Mouse (Mus musculus) lung, adult 18-20 months (tissue): Measurements from ENCODE around the gene Specc1.
"Not testable (repeated sequence)": the region's sequence is repeated elsewhere in the genome, so short reads cannot be mapped to it uniquely, and the experiment has no call there.

Source experiments
- DNase-seq, 2 experiments: peaks; one replicate each; pipeline ENCODE4 v3.0.0; 2022; ENCODE audit warnings: mixed read lengths in 2 of 2

Specc1 gene

DNA sequence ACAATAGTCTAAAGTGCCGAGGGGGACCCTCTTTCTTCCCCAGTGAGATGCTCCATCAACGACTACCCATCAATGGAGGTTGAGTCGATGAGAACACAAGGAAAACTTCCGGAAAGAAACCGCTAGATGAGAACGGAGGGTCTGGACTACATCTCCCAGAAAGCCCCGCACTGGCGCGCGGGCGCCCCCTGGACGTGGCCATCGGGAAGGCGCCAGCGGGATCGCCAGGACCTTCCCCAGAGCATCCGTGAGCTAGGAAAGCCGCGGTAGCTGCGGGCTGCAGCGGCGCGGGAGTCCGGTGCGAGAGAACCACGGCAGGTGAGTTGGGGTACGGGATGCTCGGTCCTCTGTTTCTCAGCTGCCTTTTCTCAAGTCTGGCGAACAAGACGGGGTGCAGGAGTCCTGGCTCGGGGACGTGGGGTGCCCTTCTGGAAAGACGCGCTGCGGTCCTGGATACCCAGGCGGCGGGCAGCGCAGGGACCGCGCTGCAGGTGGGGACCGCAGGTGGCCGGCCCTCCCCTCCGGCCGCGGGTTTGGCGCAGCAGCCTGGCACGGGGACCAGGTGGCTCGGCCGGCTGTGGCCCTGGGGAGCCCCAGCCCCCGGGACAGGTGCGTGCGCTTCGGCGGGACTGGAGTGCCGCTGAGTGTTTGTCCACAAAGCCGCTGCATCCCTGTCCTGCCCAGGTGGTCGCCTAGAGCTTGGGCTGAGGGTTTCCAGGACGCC lies at the start of gene Specc1:
Gene Specc1, plus strand, starts transcription at position 192 of the 724 bp plus-strand sequence.
- DNase-seq = peak; percentile 85 to 89

DNA sequence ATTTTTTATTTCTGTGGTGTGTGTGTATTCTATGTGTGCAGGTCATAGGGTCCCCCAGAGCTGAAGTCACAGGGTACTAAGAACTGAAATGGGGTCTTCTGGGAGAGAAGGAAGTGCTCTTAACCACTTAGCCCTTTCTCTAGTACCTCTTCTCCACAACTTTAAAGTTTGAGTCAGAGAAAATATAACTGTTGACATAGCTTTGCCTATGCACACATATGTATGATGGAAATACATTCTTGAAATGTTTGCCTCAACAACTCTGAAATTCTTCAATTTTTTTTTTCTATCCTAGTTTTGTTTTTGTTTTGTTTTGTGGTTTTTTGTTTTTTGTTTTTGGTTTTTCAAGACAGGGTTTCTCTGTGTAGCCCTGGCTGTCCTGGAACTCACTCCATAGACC lies 48.2 kb upstream of the Specc1 start:
- DNase-seq = no peak

DNA sequence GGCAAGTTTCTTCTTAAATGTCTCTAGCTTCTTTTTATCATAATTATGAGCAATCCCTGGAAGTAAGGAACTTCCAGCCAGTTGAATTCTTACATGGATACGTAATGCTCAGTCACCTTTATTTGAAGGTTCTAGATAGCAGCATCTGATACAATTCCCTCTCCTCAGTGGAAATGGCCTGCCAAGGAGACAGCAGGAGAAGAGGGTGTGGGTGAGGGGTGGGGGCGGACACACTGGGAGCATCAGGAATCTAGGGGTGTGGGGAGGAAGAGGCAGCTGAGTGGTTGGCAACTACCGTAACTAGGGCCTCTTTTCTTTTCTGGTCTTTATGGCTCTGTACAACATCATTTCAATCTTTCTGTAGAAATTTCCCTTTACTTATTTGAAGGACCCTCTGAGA lies 36.9 kb upstream of the Specc1 start:
- no peak for DNase-seq

DNA sequence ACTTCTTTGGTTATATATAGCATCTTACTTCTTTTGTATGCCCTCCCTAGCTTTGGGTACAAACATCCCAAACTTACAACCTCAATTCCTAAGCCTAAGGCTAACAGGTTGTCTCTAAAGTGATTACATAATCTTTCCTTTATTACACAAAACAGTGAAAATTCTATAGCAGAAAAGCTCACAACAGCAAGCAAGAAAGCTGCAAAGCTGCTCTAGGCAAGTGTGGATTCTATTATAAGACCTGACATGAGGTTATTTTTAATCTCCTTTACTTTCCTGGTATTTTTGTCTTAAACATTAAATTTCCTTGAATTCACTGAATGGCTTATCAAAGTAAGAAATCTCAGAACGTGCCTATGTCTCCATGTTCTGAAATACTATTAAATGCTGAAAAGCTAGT lies 33.3 kb upstream of the Specc1 start:
- DNase-seq = no peak

DNA sequence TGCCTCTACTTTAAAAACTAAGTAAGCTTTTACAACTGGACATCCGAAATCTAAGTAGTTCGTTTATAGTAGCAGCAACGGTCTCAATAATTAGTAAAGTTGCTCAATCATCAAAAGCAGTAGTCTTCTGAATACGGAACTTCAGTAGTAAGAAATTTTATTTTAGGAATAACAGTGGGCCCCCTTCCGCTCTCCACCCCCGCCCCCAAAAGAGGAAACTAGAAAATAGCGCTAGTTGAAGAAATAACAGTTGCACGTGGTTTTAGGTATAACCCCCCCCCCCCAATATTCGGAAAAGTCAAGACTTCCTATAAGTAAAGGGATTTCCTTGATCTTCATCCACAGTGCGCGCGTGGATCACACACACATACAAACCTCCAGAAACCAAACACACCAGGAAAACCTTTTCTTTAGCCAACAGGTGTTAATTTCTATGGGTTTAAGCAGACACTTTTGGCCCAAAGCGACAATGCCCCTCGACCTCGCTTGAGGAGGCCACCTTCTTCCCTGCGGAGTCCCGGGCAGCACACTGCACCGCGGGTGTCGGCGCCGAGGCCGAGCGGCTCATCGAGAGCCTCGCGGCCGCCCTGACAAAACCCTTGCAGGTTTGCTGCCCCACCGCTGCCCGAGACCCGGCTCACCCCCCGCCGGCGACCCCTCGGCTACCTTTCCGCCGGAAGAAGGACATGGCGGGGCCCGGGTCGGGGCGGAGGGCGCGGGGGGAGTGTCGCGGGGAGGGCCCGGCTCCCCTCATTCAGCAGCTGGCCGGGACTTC lies 27.1 kb upstream of the Specc1 start:
- DNase-seq = no peak

DNA sequence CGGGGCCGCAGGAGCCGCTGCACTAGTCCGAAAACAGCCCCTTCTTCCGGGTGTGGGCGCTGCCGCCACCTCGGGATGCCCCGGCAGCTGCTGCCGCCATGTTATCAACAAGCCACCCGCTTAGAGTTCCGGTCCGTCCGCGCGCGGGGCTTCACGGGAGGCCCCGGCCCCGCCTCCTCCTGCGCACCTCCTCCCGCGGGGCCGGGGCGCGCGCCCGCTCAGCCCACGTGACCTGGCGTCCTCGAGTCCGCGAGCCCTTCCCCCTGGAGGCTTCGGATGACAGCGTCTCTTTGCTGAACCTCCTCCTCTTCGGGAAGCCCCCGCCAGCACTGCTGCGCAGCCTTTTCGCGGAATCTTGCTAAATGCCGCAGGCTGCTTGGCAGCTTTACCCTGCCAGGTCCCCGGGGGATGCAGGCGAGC lies 26.5 kb upstream of the Specc1 start, which contains the start of gene Akap10:
Gene Akap10, minus strand, starts transcription at position 155 of the 420 bp plus-strand sequence.
- peak; percentile 93 to 94 for DNase-seq

DNA sequence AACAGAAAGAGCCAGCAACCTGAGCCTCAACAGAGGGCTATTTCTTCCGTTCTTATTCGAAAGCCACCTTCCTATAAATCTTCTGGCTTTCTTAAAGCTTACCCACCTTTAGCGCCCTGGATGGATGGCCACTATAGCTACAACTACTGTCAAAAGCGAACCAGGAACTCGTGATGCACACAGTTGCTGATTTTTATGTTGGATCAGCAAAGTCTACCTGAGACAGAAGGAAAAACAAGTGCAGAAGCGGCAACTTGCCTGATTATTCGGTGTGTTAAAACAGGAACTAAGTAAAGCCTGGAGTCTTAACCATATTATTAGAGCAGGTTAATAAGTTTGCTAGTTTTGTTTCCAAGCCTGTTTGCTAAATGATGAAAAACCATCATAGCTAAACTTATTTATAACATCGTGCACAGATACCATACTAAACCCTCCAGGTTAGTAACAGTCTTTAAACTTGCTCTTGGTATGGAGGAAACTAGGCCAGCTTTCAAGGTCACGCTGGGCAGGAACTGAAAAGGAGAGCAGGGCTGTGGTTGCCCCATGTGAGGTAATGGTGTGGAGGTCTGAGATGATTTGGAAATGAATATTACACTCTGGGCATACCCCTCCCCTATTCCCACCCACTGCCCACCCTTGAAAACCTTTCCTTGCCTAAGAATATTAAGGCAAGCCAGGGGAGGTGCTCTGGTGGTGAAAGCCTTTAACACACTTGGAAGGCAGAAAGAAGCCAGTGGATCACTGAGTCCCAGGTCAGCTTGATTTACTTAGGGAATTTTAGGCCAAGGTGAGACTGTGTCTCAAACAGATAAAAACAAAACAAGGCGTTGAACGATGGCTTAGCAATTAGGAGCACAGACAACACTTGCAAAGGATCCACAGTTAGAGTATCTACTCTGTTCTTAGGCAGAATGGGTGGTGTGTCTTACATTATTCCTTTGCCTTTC lies 25.6 kb upstream of the Specc1 start:
- DNase-seq = peak; percentile 9 to 15

DNA sequence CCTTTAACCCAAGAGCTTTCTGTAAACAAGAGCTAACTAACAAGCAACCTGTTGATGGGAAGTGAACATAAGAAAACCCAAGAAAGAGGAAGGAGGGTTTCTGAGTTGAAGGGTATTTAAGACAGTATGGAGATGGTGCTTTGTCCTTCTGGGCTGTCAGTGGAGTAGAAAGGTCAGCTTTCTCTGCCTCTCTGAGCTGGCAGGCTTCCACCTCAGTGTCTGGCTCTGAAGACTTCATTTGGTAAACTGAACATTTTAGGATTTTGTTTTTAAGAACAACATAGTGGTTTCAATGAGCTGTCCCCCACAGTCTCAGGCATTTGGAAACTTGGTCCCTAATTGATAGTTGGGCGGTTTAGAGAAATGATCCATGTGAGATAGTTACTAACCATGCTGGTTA lies 18.8 kb upstream of the Specc1 start:
- no peak for DNase-seq

DNA sequence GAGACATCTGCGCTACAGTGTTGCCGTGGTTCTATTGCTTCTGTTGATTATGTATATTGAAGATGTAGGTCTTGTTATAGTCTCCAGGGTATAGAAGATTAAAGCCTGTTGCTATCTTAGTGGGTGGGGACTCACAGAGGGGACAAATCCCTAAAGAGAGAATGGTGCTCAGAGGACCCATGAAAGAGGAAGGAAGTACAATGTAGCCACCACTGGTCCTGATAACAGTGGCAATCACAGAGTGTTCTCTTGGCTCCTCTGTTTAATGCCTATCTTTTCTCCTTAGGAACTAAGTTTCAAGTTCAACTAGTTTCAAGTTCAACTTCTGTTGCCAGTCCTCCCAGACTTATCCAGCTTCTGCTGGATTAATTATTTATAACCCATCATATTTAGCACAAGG lies 13.7 kb upstream of the Specc1 start:
- DNase-seq = no peak

DNA sequence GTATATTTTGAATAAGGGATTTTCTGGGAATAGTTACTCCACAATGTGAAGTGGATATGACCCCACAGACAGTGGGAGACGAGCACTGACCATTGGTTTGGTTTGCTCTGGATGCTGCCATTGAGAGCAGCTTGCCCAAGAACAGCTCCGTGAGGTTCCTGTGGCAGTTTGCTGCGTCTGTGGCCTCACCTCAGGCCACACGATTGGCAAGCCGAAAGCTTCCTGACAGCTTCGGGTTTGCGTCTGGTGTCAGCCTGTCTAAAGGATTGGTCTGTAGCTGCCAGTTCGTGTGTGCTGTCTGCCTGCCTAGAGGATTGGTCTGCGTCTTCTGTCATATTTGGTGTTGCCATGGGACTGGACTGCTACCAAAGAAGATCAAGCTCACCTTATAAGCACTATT lies 12.1 kb upstream of the Specc1 start:
- DNase-seq = no peak

DNA sequence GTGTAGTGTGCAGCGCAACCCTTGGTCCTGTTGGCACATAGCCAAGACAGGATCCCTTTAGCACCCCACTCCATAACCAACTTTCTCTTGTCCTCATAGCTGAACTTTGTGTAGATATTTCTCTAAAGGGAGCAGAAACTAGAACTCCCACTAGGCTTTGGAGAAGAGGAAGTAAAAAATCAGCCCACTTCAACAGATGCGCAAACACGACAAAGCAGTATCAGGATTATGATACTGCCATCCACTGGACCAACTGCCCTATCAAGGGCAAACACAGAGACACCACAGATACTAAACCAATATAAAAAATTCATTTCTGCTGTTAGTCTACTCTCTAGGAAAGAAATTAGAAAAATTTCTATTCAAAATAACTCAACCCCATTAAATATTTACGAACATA lies 10.0 kb upstream of the Specc1 start:
- no peak for DNase-seq

DNA sequence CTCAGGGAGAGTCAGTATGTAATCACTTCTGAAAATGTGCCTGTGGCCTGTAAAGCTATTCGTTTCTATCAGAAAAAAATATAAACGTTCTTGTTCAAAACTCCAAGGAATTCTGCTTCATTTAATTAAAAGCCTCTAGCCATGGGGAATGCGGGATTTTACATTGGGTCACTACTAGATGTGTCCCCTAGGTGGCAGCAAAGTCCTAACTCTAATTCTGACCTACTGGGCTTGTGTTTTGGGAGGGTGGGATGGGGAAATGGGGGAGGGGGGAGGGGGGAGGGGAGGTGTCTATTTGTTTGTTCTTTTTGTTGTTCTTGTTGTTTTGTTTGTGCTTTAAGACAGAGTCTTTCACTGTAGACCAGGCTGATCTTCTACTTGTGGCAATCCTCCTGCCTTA lies 7.2 kb upstream of the Specc1 start:
- DNase-seq = peak; percentile 22 to 41

DNA sequence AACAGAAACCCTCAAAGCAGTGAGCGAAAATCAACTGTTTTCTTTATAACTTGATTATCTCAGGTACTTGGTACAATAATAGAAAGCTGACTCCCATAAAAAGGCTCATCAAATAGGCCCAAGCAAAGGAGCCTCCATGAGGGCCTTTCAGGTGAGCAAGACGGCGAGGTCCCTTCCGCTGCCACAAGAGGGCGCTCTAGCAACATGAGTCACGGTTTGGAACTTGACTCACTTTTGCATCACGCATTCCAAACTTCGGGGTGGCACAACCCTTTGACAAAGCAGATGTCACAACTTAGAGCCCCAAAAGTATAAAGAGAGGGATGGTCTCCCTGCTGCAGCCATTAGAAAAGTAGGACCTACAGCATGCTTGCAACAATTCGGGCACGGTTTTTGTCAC lies 5.9 kb upstream of the Specc1 start:
- peak; percentile 73 to 81 for DNase-seq

DNA sequence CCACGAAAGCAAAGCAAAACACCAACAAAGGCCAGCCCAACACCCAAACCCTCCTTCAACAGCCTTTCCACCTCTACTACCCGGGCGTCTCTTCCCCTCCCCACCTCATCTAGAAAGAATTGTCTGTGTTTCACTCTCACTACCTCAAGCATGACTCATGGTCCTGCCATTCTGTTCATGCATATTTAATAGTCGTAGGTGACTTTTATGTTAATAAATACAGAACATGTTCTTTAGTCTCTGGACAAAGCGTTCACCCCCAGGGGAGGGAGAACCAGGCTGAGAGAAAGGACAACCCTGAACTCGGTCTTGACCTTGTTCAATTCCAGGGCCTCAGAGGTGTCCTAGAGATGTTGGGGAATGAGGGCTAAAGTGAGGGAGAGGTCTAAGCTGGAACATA lies 1.4 kb upstream of the Specc1 start:
- no peak for DNase-seq

DNA sequence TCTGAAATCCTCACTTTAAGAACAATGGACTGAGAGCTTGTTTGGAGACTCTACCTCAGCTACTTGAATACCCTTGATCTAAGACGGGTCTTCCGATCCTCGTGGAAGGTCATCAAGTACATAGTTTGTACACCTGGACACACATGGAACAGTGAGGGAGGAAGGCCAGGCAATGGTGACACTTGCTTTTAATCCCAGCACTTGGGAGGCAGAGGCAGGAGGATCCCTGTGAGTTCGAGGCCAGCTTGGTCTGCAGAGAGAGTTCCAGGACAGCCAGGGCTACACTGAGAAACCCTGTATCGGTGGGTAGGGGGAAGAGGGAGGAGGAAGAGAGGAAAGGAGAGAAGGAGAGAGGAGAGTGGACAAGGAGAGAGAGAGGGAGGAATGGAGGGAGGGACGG lies 612 bp upstream of the Specc1 start:
- no peak for DNase-seq

DNA sequence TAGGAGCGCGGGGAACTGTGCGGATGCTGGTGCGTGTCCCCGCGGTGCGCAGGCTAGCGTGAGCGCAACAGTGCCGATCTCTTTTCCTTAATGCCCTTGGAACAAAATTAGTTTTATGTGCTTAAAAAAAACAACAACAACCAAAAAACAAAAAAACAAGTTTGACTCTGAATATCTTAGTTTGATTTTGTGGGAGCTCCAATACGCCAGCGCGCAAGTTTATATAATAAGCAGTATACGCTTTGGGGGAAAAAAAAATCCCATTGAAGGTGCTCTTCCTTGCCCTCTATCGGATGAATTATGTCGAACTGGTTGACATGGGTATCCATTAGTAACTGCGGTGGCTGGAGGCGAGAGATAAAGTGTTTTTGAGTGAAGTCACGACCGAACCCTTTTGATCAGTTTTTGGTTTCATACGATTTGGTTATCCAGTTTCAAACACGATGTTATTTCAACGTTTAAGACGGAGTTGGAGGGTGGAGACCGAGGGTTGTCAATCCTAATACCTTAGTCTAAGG lies 792 bp downstream of the Specc1 start:
- no peak for DNase-seq

DNA sequence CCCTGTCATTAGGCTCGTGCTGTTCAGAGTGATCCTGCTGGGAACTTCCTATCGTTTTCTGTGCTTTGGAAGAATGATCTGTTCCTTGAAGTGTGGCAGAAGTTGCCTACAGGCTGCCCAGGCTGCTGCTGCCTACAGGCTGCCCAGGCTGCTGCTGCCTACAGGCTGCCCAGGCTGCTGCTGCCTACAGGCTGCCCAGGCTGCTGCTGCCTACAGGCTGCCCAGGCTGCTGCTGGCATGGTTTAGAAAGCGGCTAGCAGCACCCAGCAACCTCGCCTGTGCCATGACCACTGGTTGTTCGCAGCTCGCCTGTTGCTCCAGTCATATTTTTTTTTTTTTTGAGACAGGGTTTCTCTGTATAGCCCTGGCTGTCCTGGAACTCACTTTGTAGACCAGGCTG lies 2.1 kb downstream of the Specc1 start:
- not testable (repeated sequence) for DNase-seq

DNA sequence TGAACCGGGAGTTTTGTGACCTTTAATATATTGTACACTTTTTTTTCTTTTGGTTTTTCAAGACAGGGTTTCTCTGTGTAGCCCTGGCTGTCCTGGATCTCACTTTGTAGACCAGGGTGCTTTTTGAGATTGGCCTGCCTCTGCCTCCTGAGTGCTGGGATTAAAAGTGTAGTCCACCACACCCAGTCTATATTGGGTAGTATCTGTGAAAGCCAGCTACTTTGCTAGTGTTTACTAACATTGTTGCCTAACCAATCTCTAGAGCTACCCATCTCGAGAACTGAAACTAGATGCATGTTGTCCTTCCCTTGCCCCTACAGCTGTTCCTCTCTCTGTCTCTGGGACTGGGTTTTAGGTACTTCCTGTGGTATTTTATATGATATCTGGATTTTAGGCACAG lies 3.5 kb downstream of the Specc1 start:
- DNase-seq = no peak

DNA sequence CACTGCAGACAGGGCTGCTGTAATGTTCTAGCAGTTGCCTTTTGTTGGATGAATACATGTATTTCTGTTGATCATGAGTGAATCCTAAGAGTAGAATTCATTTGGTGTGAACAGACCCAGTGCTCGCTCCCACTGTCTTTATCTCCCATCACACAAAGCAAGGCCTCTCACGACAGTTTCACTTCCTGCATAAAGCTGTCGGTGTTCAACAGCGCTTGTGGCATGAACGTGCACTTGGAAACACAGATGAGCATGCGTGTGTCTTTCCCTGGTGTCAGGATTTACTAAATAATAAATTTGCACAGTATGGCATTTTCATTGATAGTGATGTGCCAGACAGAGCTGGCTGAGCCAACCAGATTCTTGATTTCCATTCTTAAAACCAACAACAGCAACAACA lies 6.1 kb downstream of the Specc1 start:
- no peak for DNase-seq

DNA sequence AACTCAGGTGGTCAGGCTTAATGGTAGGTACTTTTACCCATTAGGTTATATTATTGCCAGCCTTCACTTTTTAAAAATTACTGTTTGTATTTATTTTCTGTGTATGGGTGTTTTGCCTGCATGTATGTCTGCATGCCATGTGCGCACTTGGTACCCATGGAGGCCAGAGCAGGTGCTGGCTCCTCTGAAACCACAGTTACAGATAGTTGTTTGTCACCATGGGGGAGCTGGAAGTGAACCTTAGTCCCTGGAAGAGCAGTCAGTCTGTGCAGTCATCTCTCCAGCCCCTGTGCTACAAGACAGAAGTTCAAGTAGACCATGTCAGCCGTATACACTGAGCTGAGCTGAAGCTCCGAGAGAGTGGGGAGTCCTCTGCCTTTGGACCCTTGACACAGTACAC lies 6.6 kb downstream of the Specc1 start:
- no peak for DNase-seq

DNA sequence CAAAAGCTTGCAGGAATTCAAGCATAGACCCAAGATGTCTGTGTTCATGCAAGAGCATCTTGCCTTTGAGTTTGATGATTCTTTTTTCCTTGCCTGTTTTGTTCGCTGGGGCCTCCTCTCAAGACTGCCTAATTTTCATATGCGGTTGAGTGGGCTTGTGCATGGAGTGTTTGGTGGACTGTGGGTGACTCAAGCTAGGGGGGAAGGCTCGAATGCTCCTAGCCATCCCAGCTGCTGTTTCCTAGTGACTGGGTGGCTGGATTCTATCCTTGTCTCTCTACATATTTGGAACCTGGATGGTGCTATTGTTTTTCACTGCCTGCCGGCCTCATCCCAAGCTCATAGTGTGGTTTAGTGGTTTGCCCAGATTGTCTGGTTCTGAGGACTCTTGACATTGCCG lies 8.0 kb downstream of the Specc1 start:
- DNase-seq = no peak

DNA sequence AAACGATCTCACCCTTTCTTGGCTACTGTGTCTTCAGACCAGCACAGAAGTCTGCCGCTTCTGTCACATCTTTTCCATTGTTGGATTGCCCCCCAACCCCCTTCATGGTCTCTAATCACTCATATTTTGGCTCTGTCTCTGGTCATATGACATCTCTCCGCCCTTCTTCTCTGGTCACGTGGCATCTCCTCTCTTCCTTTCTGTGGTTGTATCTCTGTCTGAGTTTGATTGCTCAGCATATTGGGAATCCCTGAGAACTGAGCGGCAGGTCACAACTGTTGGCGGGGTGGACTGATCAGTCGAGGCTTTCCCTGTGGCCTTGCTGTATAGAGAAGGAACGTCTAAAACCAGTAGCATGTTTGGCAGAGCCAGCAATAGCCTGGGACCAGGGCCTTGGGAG lies 10.5 kb downstream of the Specc1 start:
- no peak for DNase-seq

DNA sequence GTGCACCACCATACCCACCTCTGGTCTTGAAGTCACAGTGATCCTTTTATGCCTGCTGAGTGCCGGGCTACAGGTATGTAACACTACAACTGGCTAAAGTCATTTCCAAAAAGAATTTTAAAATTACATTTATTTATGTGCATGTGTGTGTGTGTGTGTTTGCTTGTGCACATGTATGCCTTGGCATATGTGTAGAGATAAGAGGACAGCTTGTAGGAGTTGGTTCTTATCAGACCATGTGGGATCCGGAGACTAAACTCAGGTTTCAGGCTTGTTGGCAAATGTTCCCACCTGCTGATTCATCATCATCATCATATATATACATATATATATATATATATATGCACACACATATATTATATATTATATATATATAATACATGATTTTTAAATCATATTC lies 12.3 kb downstream of the Specc1 start:
- DNase-seq = no peak
